Mouse (Mus musculus) liver, embryonic 18 days (tissue): ENCODE data around the gene Ahrr. TPM values are rescaled to one million over a fixed set of nuclear protein-coding genes. Genes with fewer than 3 reads are reported as not detected.

ENCODE experiments used
- polyA plus RNA-seq: library from polyadenylated mRNA; depleted of rRNA; stranded (reverse); fragments of >200 nt; gene quantifications from 2 replicates; pipeline ENCODE4 v1.2.3, GENCODE M21; 2012; rRNA removed

The Ahrr gene
- polyA plus RNA-seq: 0.10 and 0.22 TPM in 2 replicates

DNA sequence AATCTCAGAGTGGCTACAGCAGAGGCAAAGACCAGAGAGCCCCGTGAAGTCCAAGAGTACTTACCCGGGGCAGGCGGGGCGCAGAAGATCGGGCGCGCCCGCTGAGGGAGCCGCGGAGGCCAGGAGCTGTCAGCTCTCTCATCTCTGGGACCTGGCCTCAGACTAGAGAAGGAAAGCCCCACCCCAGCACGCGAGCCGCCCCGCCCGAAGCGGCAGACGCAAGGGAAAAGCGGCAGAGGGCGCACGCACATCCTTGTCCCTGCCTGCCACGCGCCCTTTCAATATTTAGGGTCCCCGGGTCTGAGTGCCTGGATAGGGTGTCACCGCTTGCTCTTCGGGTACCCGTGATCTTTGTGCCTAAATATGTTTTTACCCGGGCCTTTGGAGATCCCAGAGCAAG, at the start of gene Ahrr:
Ahrr (minus strand) TSS at position 165 of the 400 bp plus-strand sequence.

DNA sequence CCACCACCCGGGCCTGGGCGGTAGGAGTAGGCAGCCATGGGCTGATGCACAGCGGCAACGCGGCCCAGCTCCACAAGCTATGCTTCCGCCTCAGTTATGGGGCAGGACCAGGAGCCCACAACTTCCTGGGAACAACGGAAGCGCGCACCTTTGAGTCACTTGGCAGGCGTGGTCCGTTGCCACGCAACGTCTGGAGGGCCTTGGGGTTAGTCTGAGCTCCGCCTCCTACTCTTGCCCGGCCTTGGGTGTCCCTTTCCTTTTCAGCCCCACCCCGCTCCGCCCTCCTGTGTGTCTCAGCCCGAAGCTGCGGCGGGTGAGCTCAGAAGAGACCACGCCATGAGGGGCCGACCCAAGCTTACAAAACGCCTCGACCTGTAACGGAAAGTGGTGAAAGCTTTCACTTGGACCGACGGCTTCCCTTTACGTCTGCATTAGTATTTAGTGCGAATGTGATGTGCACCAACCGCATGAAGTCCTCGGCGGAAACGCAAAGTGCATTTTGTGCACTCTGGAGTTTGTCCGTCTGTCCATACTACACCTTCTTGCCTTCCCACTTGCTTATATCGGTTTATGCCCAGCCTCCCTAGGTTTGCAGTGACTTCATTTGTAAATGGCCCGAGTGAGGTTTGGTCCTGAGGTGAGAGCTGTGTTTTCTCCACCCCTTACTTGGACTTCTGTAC, 25.2 kb upstream of the Ahrr start, which contains the start of gene Pdcd6:
Pdcd6 (minus strand) TSS at position 411 of the 680 bp plus-strand sequence.

DNA sequence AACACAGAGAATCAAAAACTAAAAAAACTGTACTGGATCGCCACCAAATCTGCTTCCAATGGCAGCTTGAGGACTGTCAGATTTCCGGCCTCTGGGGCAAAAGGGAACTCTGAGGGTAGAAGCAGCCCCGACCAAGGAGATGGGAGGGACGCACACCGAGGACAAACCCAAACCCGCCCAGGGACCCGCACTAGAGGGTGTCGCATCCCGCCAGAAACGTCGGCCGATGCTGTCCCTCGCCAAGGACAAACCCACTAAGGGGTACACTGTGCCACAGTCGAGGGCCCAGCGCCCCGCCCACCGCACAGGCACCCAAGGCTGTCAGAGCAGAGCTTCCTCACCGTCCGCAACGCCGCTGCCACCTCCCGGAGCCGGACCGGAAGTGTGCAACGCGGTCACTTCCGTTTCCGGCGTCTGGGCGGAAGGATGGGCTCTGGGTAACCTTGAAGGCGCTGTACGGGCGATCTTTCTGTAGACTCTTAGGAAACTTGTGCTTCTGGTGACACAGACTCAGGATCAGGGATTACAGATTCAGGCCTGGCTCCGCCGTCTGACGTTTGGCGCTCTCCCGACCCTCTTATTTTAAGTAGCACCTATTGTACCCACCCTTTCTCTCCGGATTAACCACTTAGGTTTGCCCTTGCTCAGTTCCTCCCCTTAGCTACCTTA, 83.7 kb downstream of the Ahrr start, which contains the start of gene Exoc3:
Exoc3 (minus strand) TSS at position 416 of the 669 bp plus-strand sequence.

Other genes with a start within 250 kb of the Ahrr start
- gene Cep72, start 230.0 kb downstream of the Ahrr start, polyA plus RNA-seq: 3.1 and 3.5 TPM in 2 replicates
- 0.01 TPM in 1 of 2 replicates, not detected in the other for gene Slc9a3, start 170.9 kb downstream of the Ahrr start, polyA plus RNA-seq
- 10.2 and 10.6 TPM in 2 replicates for gene Exoc3, start 83.6 kb downstream of the Ahrr start, polyA plus RNA-seq
- 61.4 and 64.4 TPM in 2 replicates for gene Pdcd6, start 25.2 kb upstream of the Ahrr start, polyA plus RNA-seq
- gene Sdha, start 57.9 kb upstream of the Ahrr start, polyA plus RNA-seq: 109 and 111 TPM in 2 replicates
- gene Ccdc127, start 58.0 kb upstream of the Ahrr start, polyA plus RNA-seq: 3.8 and 4.9 TPM in 2 replicates
- 0.07 and 0.13 TPM in 2 replicates for gene Lrrc14b, start 71.7 kb upstream of the Ahrr start, polyA plus RNA-seq
- 0.26 and 0.37 TPM in 2 replicates for gene Zfp72, start 98.5 kb upstream of the Ahrr start, polyA plus RNA-seq
- gene Ftl1-ps1, start 107.4 kb upstream of the Ahrr start, polyA plus RNA-seq: 37.8 and 60.0 TPM in 2 replicates
- 3.7 and 3.9 TPM in 2 replicates for gene Zfp825, start 201.7 kb upstream of the Ahrr start, polyA plus RNA-seq